Mouse (Mus musculus) erythroblast, embryonic 14.5 days (primary cell): ENCODE results near the gene Tmem121.

Experiments used
- GATA1 ChIP-seq: IDR thresholded peaks from 2 replicates; pipeline ENCODE4 v1.6.1; 2012; ENCODE audit warnings: low read length, inconsistent platforms, mixed read lengths
- TAL1 ChIP-seq: IDR thresholded peaks from 3 replicates; pipeline ENCODE4 v1.6.1; 2012; ENCODE audit warnings: low read length, inconsistent platforms, mixed read lengths

DNA sequence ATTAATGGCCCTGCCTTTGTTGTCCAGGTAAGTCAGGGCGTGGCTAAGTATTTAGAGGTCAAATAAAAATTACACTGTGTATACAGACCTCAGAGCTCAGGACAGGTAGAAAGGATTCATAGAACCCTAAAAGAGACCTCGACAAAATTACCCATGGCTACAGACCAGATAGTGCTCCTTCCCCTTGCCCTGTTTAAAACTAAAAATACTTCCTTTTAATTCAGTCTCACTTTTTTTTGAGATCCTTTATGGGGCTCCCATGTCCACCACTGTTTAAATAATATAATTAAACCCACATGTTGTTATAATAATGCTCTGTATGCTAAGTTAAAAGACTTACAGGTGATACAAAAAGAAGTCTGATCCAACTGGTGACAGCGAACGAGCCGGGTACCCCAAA lies 26.0 kb downstream of the Tmem121 start:
- TF ChIP-seq GATA1 (no peak), TAL1 (no peak)
